Mouse (Mus musculus) liver, postnatal 0 days (tissue): ENCODE data around the gene Slco2b1. TPM values are rescaled to one million over a fixed set of nuclear protein-coding genes. Genes with fewer than 3 reads are reported as not detected.

ENCODE experiments used
- ATAC-seq: fragments of 200-750 bp; cut with Nextera tagmentation; 2 replicates; pipeline ENCODE4 v1.8.0; 2017; ENCODE audit warnings: mild to moderate bottlenecking, moderate library complexity
- DNase-seq: peaks from one replicate; pipeline ENCODE4 v3.0.0-alpha.2; 2016
- H3K27ac ChIP-seq: fragments of 300-500 bp; sonication (generic); 2 replicates; pipeline ENCODE4 v1.5.1; 2014; ENCODE audit warnings: antibody characterized with exemption, moderate library complexity, mild to moderate bottlenecking, low read depth
- H3K27me3 ChIP-seq: fragments of 300-500 bp; sonication (generic); 2 replicates; pipeline ENCODE4 v1.6.1; 2014; ENCODE audit warnings: low read length, control low read depth, mixed read lengths; ENCODE audit not compliant: insufficient read depth
- H3K36me3 ChIP-seq: fragments of 300-500 bp; sonication (generic); replicated peaks from 2 replicates; pipeline ENCODE4 v1.6.1; 2014; ENCODE audit warnings: mild to moderate bottlenecking, control low read depth, low read length, moderate library complexity, mixed read lengths; ENCODE audit not compliant: insufficient read depth
- H3K4me1 ChIP-seq: fragments of 300-500 bp; sonication (generic); 2 replicates; pipeline ENCODE4 v1.6.1; 2014; ENCODE audit warnings: antibody characterized with exemption, mild to moderate bottlenecking, control low read depth; ENCODE audit not compliant: insufficient read depth
- H3K4me2 ChIP-seq: fragments of 300-500 bp; sonication (generic); 2 replicates; pipeline ENCODE4 v1.6.1; 2014; ENCODE audit warnings: low read depth, mild to moderate bottlenecking, low read length, moderate library complexity, mixed read lengths
- H3K4me3 ChIP-seq: fragments of 300-500 bp; sonication (generic); 2 replicates; pipeline ENCODE4 v1.5.1; 2014; ENCODE audit warnings: low read depth, low read length
- H3K9ac ChIP-seq: fragments of 300-500 bp; sonication (generic); replicated peaks from 2 replicates; pipeline ENCODE4 v1.6.1; 2014; ENCODE audit warnings: mild to moderate bottlenecking, moderate library complexity
- H3K9me3 ChIP-seq: fragments of 300-500 bp; sonication (generic); 2 replicates; pipeline ENCODE4 v1.6.1; 2016; ENCODE audit warnings: mild to moderate bottlenecking, control low read depth, low read length, mixed read lengths
- CTCF ChIP-seq: sonication (generic); IDR thresholded peaks from 2 replicates; pipeline ENCODE4 v1.5.1; 2016; ENCODE audit warnings: antibody characterized with exemption, low read depth
- EP300 ChIP-seq: IDR thresholded peaks from 2 replicates; pipeline ENCODE4 v1.6.1; 2016; ENCODE audit warnings: antibody characterized with exemption, low read depth, mild to moderate bottlenecking
- WGBS: fragments of 180-500 bp; shearing (Covaris S2); extraction: QIAGEN DNeasy Blood & Tissue Kit; methylation state at CpG from one replicate; pipeline ENCODE4 v1.1.7; 2014; ENCODE audit not compliant: insufficient replicate concordance; 5-methylcytosine and 5-hydroxymethylcytosine counted together
- polyA plus RNA-seq: library from polyadenylated mRNA; unstranded; fragments of >200 nt; fragmentation: Nextera tagmentation; extraction: Ambion mirVana; gene quantifications from 2 replicates; pipeline ENCODE4 v1.2.1, GENCODE M21; 2015

Slco2b1 gene
- polyA plus RNA-seq, 1 experiment from 2014 or later, result 0.68 TPM

DNA sequence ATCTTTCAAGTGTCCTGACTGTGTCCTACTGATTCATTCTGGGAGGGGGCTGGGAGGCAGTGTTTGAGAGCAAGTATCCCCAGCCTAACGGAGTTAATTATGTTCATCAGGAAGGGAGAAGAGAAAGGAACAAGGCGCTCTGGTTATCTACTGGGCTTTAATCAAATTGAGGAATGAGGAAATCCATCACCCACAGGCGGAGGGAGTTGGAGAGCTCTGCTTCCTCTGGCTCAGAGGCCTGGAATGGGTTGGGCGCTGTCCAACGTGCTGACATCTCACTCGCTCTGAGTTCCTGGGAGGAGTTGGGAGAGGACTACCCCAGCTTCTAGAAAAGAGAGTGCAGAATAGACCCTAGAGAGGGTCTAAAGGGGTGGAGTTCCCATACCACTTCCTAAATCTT lies 62.5 kb downstream of the Slco2b1 start:
- no peak overlapping the region for H3K9ac ChIP-seq
- H3K27me3 ChIP-seq, result no peaks in the 10 kb centered on the region
- no peaks in the 10 kb centered on the region for H3K36me3 ChIP-seq
- 5% methylated on average over 6 of the region's 6 CpGs for WGBS
- DNase-seq (peak; percentile 60), ATAC-seq (no peak)
- H3K9me3 ChIP-seq, result no peaks in the 10 kb centered on the region; the same call in 1 of the 2 replicates
- no peak overlapping the region for H3K4me3 ChIP-seq
- TF ChIP-seq EP300, result no peak
- no peak for TF ChIP-seq CTCF
- H3K27ac ChIP-seq, result no peak overlapping the region
- H3K4me1 ChIP-seq, result no peaks in the 10 kb centered on the region
- no peak overlapping the region for H3K4me2 ChIP-seq

DNA sequence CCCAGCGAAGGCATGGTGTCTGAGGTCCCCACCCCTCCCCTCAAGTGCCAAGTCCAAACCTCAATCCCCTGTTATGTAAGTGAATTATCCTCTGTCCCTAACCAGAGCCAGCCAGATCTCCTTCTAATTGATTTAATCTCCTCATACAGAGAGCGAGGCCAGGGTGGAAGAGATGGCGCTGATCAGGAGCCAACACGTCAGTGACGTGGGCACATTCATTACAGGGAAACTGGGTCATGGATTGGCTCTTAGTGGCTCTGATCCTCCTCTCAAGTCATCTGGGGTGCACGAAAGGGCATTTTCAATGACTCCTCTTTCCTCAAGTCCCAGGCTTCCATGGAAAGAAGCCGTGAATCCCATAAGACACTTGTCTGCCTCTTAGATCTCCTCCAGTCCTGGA lies 66.4 kb downstream of the Slco2b1 start:
- H3K9me3 ChIP-seq, result no peaks in the 10 kb centered on the region
- ATAC-seq, result no peak
- no peak for DNase-seq
- WGBS, result 79% methylated on average over 7 of the region's 7 CpGs
- no peak overlapping the region for H3K4me3 ChIP-seq
- H3K4me1 ChIP-seq, result no peaks in the 10 kb centered on the region
- H3K27ac ChIP-seq, result no peak overlapping the region
- H3K27me3 ChIP-seq, result no peaks in the 10 kb centered on the region
- no peaks in the 10 kb centered on the region for H3K36me3 ChIP-seq
- H3K4me2 ChIP-seq, result no peak overlapping the region
- TF ChIP-seq EP300 (no peak), CTCF (no peak)
- H3K9ac ChIP-seq, result no peak overlapping the region

DNA sequence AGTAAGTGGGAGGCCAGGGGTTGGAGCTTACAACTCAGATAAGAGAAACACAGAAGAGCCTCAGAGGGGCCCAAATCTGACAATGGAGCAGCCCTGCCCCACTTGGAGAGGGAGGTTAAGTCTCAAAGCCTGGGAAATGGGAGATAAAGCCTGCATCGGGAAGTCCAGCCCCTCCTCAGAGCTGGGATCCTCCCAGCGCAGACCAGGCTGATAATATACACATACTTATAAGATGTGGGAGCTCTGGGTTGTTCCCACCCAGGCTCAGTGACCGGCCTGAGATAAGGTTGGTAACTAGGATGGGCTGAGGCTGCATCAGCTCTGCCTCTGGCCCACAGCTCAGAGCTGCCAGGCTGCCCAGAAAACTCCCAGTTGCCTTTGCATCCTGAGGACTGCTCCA lies 69.1 kb downstream of the Slco2b1 start:
- Histone ChIP-seq H3K4me1 (no peaks in the 10 kb centered on the region), H3K27ac (no peak overlapping the region), H3K4me3 (no peak overlapping the region), H3K36me3 (no peaks in the 10 kb centered on the region), H3K4me2 (no peak overlapping the region), H3K9ac (no peak overlapping the region), H3K27me3 (0 out of 2 replicates have a peak, but pooled peaks cover 2% of the 10 kb centered on the region), H3K9me3 (no peaks in the 10 kb centered on the region)
- 25% methylated on average over 3 of the region's 3 CpGs for WGBS
- 0 out of 2 replicates have a peak, but pooled peaks have one; percentile 15 for ATAC-seq
- DNase-seq, result no peak
- TF ChIP-seq CTCF (no peak), EP300 (no peak)

DNA sequence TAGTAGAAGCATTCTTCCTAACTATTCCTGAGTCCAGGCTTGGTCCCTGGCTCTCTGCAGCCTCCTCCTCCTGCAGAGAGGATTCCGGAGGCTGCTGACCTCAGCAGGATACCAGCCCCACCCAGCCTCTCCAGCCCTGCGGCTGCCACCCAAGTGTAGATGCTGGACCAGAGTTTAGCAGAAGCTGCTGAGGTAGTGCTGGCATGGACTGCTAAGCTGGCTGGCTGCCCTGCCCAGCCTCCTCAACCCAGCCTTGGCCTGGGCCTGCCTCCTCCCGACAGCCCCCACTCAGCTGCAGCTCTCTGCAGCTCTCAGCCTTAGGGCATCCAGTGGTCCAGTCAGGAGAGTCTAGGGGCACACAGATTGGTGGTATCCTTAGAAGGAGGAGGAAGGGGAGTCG lies 69.9 kb downstream of the Slco2b1 start:
- no peak overlapping the region for H3K4me3 ChIP-seq
- H3K4me1 ChIP-seq, result no peaks in the 10 kb centered on the region
- no peak for DNase-seq
- 55% methylated on average over 4 of the region's 4 CpGs for WGBS
- no peaks in the 10 kb centered on the region for H3K9me3 ChIP-seq
- H3K27me3 ChIP-seq, result 0 out of 2 replicates have a peak, but pooled peaks cover 2% of the 10 kb centered on the region
- H3K36me3 ChIP-seq, result no peaks in the 10 kb centered on the region
- TF ChIP-seq EP300, result no peak
- TF ChIP-seq CTCF, result no peak
- no peak overlapping the region for H3K9ac ChIP-seq
- no peak overlapping the region for H3K4me2 ChIP-seq
- ATAC-seq, result no peak
- H3K27ac ChIP-seq, result no peak overlapping the region

DNA sequence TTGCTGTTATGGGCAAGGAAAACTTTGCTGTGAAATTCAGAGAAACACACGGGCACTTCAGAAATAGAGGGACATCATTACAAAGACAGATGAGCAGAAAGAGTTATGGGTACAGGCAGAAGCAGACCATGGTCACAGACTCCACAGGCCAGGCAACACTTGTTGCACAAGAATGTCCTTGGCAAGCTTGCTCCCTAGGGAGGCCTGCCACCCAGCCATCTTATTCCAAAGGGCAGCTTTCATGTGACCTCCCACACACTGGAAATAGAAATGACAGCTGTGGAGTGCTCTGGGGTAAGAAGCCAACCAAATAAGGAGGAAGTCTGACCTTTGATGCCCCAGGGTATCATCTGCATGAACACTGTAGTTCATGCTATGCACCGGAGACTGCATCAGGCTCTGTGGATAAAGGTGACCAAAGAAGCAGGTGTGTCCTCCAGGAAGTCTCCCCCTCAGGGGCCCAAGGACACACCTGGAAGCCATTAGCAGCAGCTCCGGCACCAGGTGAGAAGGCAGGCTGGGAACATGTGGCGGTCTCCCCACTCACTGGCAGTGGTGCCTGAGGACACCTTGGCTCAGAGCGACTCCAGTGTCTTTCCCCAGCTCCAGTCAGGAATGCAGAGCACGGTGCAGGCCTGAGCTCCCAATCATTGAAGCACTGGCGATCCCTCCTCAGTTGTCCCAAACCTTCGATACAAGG lies 77.0 kb downstream of the Slco2b1 start:
- TF ChIP-seq CTCF, result no peak
- TF ChIP-seq EP300, result no peak
- no peaks in the 10 kb centered on the region for H3K9me3 ChIP-seq
- H3K9ac ChIP-seq, result no peak overlapping the region
- no peak overlapping the region for H3K4me2 ChIP-seq
- 68% methylated on average over 8 of the region's 8 CpGs for whole genome bisulfite sequencing
- no peak overlapping the region for H3K4me3 ChIP-seq
- ATAC-seq, result no peak
- H3K4me1 ChIP-seq, result no peaks in the 10 kb centered on the region
- H3K27ac ChIP-seq, result no peak overlapping the region
- DNase-seq, result no peak
- no peaks in the 10 kb centered on the region for H3K36me3 ChIP-seq
- H3K27me3 ChIP-seq, result 0 out of 2 replicates have a peak, but pooled peaks cover 6% of the 10 kb centered on the region

DNA sequence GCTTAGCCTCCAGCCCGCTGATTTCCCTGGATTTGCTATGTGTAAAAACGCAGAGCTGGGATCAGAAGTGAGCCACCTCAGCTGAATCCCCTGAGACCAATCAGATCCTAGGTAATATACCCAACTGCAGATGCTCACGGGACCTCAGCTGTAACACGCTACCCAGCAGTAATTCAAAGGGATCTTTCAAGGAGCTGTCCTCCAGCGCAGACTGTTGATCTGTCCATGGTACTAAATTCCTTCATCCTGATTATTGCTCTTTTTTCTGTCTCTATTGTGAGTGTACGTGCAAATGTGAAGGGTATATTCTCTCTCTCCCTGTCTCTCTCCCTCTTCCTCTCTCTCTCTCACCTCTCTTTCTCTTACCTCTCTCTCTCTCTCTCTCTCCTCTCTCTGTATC lies 78.9 kb downstream of the Slco2b1 start:
- ATAC-seq, result no peak
- Histone ChIP-seq H3K27me3 (peaks cover 21% of the 10 kb centered on the region), H3K27ac (no peak overlapping the region), H3K4me3 (no peak overlapping the region), H3K36me3 (no peaks in the 10 kb centered on the region), H3K4me1 (no peaks in the 10 kb centered on the region), H3K4me2 (no peak overlapping the region), H3K9ac (no peak overlapping the region), H3K9me3 (no peaks in the 10 kb centered on the region)
- DNase-seq, result no peak
- 19% methylated on average over 6 of the region's 6 CpGs for WGBS
- TF ChIP-seq EP300 (no peak), CTCF (no peak)
